Mouse (Mus musculus) cerebellum, adult 2 months (tissue): ENCODE data around the gene Slc25a24. TPM values are rescaled to one million over a fixed set of nuclear protein-coding genes. Genes with fewer than 3 reads are reported as not detected.

Experiments
- DNase-seq, 2 experiments: peaks; one replicate each; pipeline ENCODE4 v3.0.0; 2021
- H3K27ac ChIP-seq: fragments of 200-500 bp; 2 replicates; pipeline ENCODE4 v1.5.1; 2012; ENCODE audit warnings: low read length, control low read depth, inconsistent platforms; ENCODE audit not compliant: insufficient read depth
- H3K27me3 ChIP-seq: fragments of 200-500 bp; 2 replicates; pipeline ENCODE4 v1.6.1; 2012; ENCODE audit warnings: inconsistent platforms, mild to moderate bottlenecking, low read length, moderate library complexity; ENCODE audit not compliant: control insufficient read depth, insufficient read depth
- H3K4me1 ChIP-seq: fragments of 200-500 bp; 2 replicates; pipeline ENCODE4 v1.6.1; 2011; ENCODE audit warnings: low read length; ENCODE audit not compliant: control insufficient read depth, insufficient read depth
- H3K4me3 ChIP-seq: fragments of 200-500 bp; replicated peaks from 2 replicates; pipeline ENCODE3; 2011; ENCODE audit warnings: mild to moderate bottlenecking, low read depth, low read length, control low read depth; ENCODE audit not compliant: insufficient read depth
- CTCF ChIP-seq: fragments of 200-500 bp; IDR thresholded peaks from 2 replicates; pipeline ENCODE4 v1.5.1; 2011; ENCODE audit warnings: low read depth, mild to moderate bottlenecking, control low read depth, low read length, moderate library complexity, borderline replicate concordance; ENCODE audit not compliant: insufficient read depth
- POLR2A ChIP-seq: fragments of 200-500 bp; IDR thresholded peaks from 2 replicates; pipeline ENCODE4 v1.6.1; 2011; ENCODE audit warnings: low read length, control low read depth, borderline replicate concordance; ENCODE audit not compliant: insufficient read depth
- WGBS: fragments of 180-500 bp; shearing (Covaris S2); methylation state at CpG from one replicate; pipeline ENCODE4 v1.1.7; 2018; 5-methylcytosine and 5-hydroxymethylcytosine counted together
- polyA plus RNA-seq: library from polyadenylated mRNA; depleted of rRNA; stranded (reverse); fragments of >200 nt; gene quantifications from 2 replicates; pipeline ENCODE4 v1.2.3, GENCODE M21; 2012

Gene Slc25a24
- polyA plus RNA-seq, 1 experiment: 1.0 TPM

DNA sequence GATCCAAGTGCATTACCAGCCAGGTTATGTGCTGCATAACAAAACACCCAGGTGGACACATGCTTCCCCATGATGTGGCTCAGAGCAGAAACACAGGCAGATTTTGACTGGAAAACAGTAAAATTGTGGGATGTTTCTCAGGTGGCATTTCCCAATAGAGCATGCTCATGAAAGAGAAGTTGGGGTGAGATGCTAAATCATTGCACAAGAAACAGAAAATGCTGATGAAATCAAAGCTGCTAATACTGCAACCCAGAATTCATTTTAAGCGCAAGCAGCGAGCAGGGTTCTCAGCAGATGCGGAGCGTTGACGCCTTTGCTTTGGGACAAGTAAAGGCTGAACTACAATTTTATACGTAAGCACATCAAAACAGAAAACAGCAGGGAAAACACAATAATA is 30.5 kb downstream of the Slc25a24 start:
- WGBS: 97% methylated on average over 6 of the region's 6 CpGs

GRCm38 (mm10) chr3:109155926-109156669 is 33.1 kb downstream of the Slc25a24 start:
- Histone ChIP-seq H3K27ac (no peak overlapping the region), H3K27me3 (no peaks in the 10 kb centered on the region), H3K4me3 (no peak overlapping the region), H3K4me1 (no peaks in the 10 kb centered on the region)
- no peak for TF ChIP-seq POLR2A
- TF ChIP-seq CTCF: no peak
- DNase-seq: no peak
- WGBS: 87% methylated on average over 4 of the region's 4 CpGs

More for the DNA sequence above, 30.5 kb downstream of the Slc25a24 start:
- Histone ChIP-seq H3K27ac (no peak overlapping the region), H3K4me3 (no peak overlapping the region), H3K27me3 (no peaks in the 10 kb centered on the region), H3K4me1 (no peaks in the 10 kb centered on the region)
- no peak for DNase-seq
- TF ChIP-seq POLR2A (no peak), CTCF (no peak)

- H3K4me3 ChIP-seq: no peak overlapping the region
- WGBS: 86% methylated on average over 3 of the region's 3 CpGs
- no peak for DNase-seq
- TF ChIP-seq POLR2A (no peak), CTCF (no peak)
- H3K4me1 ChIP-seq: no peaks in the 10 kb centered on the region
- no peak overlapping the region for H3K27ac ChIP-seq
- H3K27me3 ChIP-seq: no peaks in the 10 kb centered on the region
These were observed 34.5 kb downstream of the Slc25a24 start for GRCm38 (mm10) chr3:109157481-109157880.

GRCm38 (mm10) chr3:109164088-109164487 is 41.1 kb downstream of the Slc25a24 start:
- no peak for DNase-seq
- Histone ChIP-seq H3K4me1 (no peaks in the 10 kb centered on the region), H3K27ac (no peak overlapping the region), H3K27me3 (no peaks in the 10 kb centered on the region), H3K4me3 (no peak overlapping the region)
- 30% methylated on average over 2 of the region's 2 CpGs for WGBS
- TF ChIP-seq CTCF (no peak), POLR2A (no peak)

- H3K27me3 ChIP-seq: no peaks in the 10 kb centered on the region
- DNase-seq: no peak
- no peak overlapping the region for H3K4me3 ChIP-seq
- 27% methylated on average over 1 of the region's 1 CpGs for whole genome bisulfite sequencing
- H3K4me1 ChIP-seq: no peaks in the 10 kb centered on the region
- H3K27ac ChIP-seq: no peak overlapping the region
- TF ChIP-seq CTCF (no peak), POLR2A (no peak)
These were observed 41.7 kb downstream of the Slc25a24 start for GRCm38 (mm10) chr3:109164644-109165043.

GRCm38 (mm10) chr3:109165214-109165829 is 42.4 kb downstream of the Slc25a24 start:
- no peak overlapping the region for H3K4me3 ChIP-seq
- 86% methylated on average over 8 of the region's 8 CpGs for whole genome bisulfite sequencing
- TF ChIP-seq CTCF (no peak), POLR2A (no peak)

GRCm38 (mm10) chr3:109169121-109169520 is 46.2 kb downstream of the Slc25a24 start:
- no peak for TF ChIP-seq CTCF
- no peak for TF ChIP-seq POLR2A
- Histone ChIP-seq H3K4me3 (no peak overlapping the region), H3K27ac (no peak overlapping the region), H3K27me3 (no peaks in the 10 kb centered on the region), H3K4me1 (no peaks in the 10 kb centered on the region)
- no peak for DNase-seq
- 90% methylated on average over 2 of the region's 2 CpGs for WGBS

More at GRCm38 (mm10) chr3:109165214-109165829, 42.4 kb downstream of the Slc25a24 start:
- H3K27ac ChIP-seq: no peak overlapping the region
- no peaks in the 10 kb centered on the region for H3K27me3 ChIP-seq
- no peaks in the 10 kb centered on the region for H3K4me1 ChIP-seq
- no peak for DNase-seq

GRCm38 (mm10) chr3:109171070-109171778 is 48.3 kb downstream of the Slc25a24 start:
- 18% methylated on average over 15 of the region's 15 CpGs for WGBS
- DNase-seq: peak; percentile 61 to 69
- Histone ChIP-seq H3K27ac (no peak overlapping the region), H3K27me3 (no peaks in the 10 kb centered on the region), H3K4me1 (no peaks in the 10 kb centered on the region), H3K4me3 (no peak overlapping the region)
- TF ChIP-seq CTCF (peak; percentile 81), POLR2A (no peak)
